Mouse (Mus musculus) intestine, embryonic 14.5 days (tissue): ENCODE measurements around the gene Lix1. TPM values are rescaled to one million over a fixed set of nuclear protein-coding genes. Genes with fewer than 3 reads are reported as not detected.

Experiments used
- ATAC-seq: fragments of 200-750 bp; cut with Nextera tagmentation; replicated peaks from 2 replicates; pipeline ENCODE4 v1.8.0; 2017; ENCODE audit warnings: low read depth, moderate number of reproducible peaks, moderate TSS enrichment, moderate library complexity; ENCODE audit not compliant: low FRiP score, low TSS enrichment
- DNase-seq: peaks from one replicate; pipeline ENCODE4 v3.0.0-alpha.2; 2018; ENCODE audit warnings: low spot score
- H3K27ac ChIP-seq: fragments of 300-500 bp; sonication (generic); 2 replicates; pipeline ENCODE4 v1.5.1; 2014; ENCODE audit warnings: low read depth, mild to moderate bottlenecking, control low read depth
- H3K27me3 ChIP-seq: fragments of 300-500 bp; sonication (generic); replicated peaks from 2 replicates; pipeline ENCODE4 v1.6.1; 2014; ENCODE audit warnings: low read length, control low read depth; ENCODE audit not compliant: control insufficient read depth, insufficient read depth
- H3K36me3 ChIP-seq: fragments of 300-500 bp; sonication (generic); 2 replicates; pipeline ENCODE4 v1.6.1; 2014; ENCODE audit warnings: low read length, control low read depth; ENCODE audit not compliant: control insufficient read depth, insufficient read depth
- H3K4me1 ChIP-seq: fragments of 300-500 bp; sonication (generic); replicated peaks from 2 replicates; pipeline ENCODE4 v1.6.1; 2014; ENCODE audit warnings: low read length, control low read depth, mixed read lengths; ENCODE audit not compliant: control insufficient read depth, insufficient read depth
- H3K4me2 ChIP-seq: fragments of 300-500 bp; sonication (generic); 2 replicates; pipeline ENCODE4 v1.6.1; 2014; ENCODE audit warnings: low read length
- H3K4me3 ChIP-seq: fragments of 300-500 bp; sonication (generic); 2 replicates; pipeline ENCODE4 v1.5.1; 2014; ENCODE audit warnings: low read depth, low read length, control low read depth, mixed read lengths
- H3K9ac ChIP-seq: fragments of 300-500 bp; sonication (generic); 2 replicates; pipeline ENCODE4 v1.6.1; 2014; ENCODE audit warnings: mild to moderate bottlenecking, low read length
- H3K9me3 ChIP-seq: fragments of 300-500 bp; sonication (generic); 2 replicates; pipeline ENCODE4 v1.6.1; 2016; ENCODE audit warnings: low read length, control low read depth; ENCODE audit not compliant: control insufficient read depth
- WGBS: fragments of 180-500 bp; shearing (Covaris S2); extraction: QIAGEN DNeasy Blood & Tissue Kit; methylation state at CpG from one replicate; pipeline ENCODE4 v1.1.7; 2014; 5-methylcytosine and 5-hydroxymethylcytosine counted together
- polyA plus RNA-seq: library from polyadenylated mRNA; unstranded; fragments of >200 nt; fragmentation: Nextera tagmentation; extraction: Ambion mirVana; gene quantifications from 2 replicates; pipeline ENCODE4 v1.2.1, GENCODE M21; 2014

Gene Lix1
- polyA plus RNA-seq: 4.1 and 5.8 TPM in 2 replicates

GRCm38 (mm10) chr17:17402222-17403004 is at the start of gene Lix1:
Gene Lix1 (plus strand): TSS chr17:17402672.
- Histone ChIP-seq H3K4me1 (peaks cover 12% of the 10 kb centered on the region; the same call in 1 of the 2 replicates), H3K27me3 (no peaks in the 10 kb centered on the region), H3K9ac (peak within 1 kb of the TSS; percentile 20; the same call in 1 of the 2 replicates), H3K9me3 (no peaks in the 10 kb centered on the region), H3K27ac (no peak within 1 kb of the TSS), H3K36me3 (no peaks in the 10 kb centered on the region), H3K4me3 (peak within 1 kb of the TSS; percentile 16; the same call in 1 of the 2 replicates), H3K4me2 (peak within 1 kb of the TSS; percentile 39)
- WGBS: 32% methylated on average over 6 of the region's 6 CpGs
- DNase-seq: peak; percentile 60
- ATAC-seq: no peak

- Histone ChIP-seq H3K4me1 (0 out of 2 replicates have a peak, but pooled peaks cover 7% of the 10 kb centered on the region), H3K9ac (peak overlapping the region; percentile 87), H3K9me3 (no peaks in the 10 kb centered on the region), H3K36me3 (peaks cover 11% of the 10 kb centered on the region), H3K27me3 (no peaks in the 10 kb centered on the region), H3K4me3 (peak overlapping the region; percentile 75), H3K27ac (peak overlapping the region; percentile 89), H3K4me2 (peak overlapping the region; percentile 72)
- DNase-seq (no peak), ATAC-seq (no peak)
- 3% methylated on average over 6 of the region's 6 CpGs for WGBS
Observed at GRCm38 (mm10) chr17:17373550-17373917, 28.9 kb upstream of the Lix1 start.

GRCm38 (mm10) chr17:17373918-17374910 is 28.3 kb upstream of the Lix1 start, which contains the start of gene Riok2:
Gene Riok2 (plus strand): TSS chr17:17374309.
- under 1% methylated on average over 48 of the region's 48 CpGs for WGBS
- 0 out of 2 replicates have a peak, but pooled peaks cover 7% of the 10 kb centered on the region for H3K4me1 ChIP-seq
- H3K27me3 ChIP-seq: no peaks in the 10 kb centered on the region
- DNase-seq (peak; percentile 97), ATAC-seq (peak; percentile 96)
- H3K27ac ChIP-seq: peak within 1 kb of the TSS; percentile 89
- peak within 1 kb of the TSS; percentile 87 for H3K9ac ChIP-seq
- peak within 1 kb of the TSS; percentile 72 for H3K4me2 ChIP-seq
- H3K4me3 ChIP-seq: peak within 1 kb of the TSS; percentile 75
- H3K36me3 ChIP-seq: peaks cover 17% of the 10 kb centered on the region
- no peaks in the 10 kb centered on the region for H3K9me3 ChIP-seq

GRCm38 (mm10) chr17:17375581-17375980 is 26.9 kb upstream of the Lix1 start:
- Histone ChIP-seq H3K9ac (peak overlapping the region; percentile 87; the same call in 1 of the 2 replicates), H3K4me2 (peak overlapping the region; percentile 72), H3K36me3 (peaks cover 22% of the 10 kb centered on the region), H3K4me1 (0 out of 2 replicates have a peak, but pooled peaks cover 7% of the 10 kb centered on the region), H3K27ac (no peak overlapping the region), H3K27me3 (no peaks in the 10 kb centered on the region), H3K4me3 (peak overlapping the region; percentile 75), H3K9me3 (no peaks in the 10 kb centered on the region)
- WGBS: 87% methylated on average over 3 of the region's 3 CpGs
- DNase-seq: no peak
- ATAC-seq: no peak

GRCm38 (mm10) chr17:17383703-17384102 is 18.8 kb upstream of the Lix1 start:
- no peaks in the 10 kb centered on the region for H3K4me1 ChIP-seq
- H3K9me3 ChIP-seq: no peaks in the 10 kb centered on the region
- no peak overlapping the region for H3K4me2 ChIP-seq
- H3K36me3 ChIP-seq: peaks cover 80% of the 10 kb centered on the region
- H3K4me3 ChIP-seq: no peak overlapping the region
- WGBS: 93% methylated on average over 4 of the region's 4 CpGs
- ATAC-seq (no peak), DNase-seq (no peak)
- no peak overlapping the region for H3K27ac ChIP-seq
- no peak overlapping the region for H3K9ac ChIP-seq
- no peaks in the 10 kb centered on the region for H3K27me3 ChIP-seq

- ATAC-seq (no peak), DNase-seq (no peak)
- no peaks in the 10 kb centered on the region for H3K4me1 ChIP-seq
- H3K4me2 ChIP-seq: no peak overlapping the region
- H3K4me3 ChIP-seq: no peak overlapping the region
- no peak overlapping the region for H3K27ac ChIP-seq
- 97% methylated on average over 3 of the region's 3 CpGs for WGBS
- peaks cover 81% of the 10 kb centered on the region for H3K36me3 ChIP-seq
- no peak overlapping the region for H3K9ac ChIP-seq
- no peaks in the 10 kb centered on the region for H3K27me3 ChIP-seq
- H3K9me3 ChIP-seq: no peaks in the 10 kb centered on the region
Observed at GRCm38 (mm10) chr17:17384502-17384901, 18.0 kb upstream of the Lix1 start.

- no peak for DNase-seq
- no peak overlapping the region for H3K27ac ChIP-seq
Observed at GRCm38 (mm10) chr17:17386117-17386516, 16.4 kb upstream of the Lix1 start.

GRCm38 (mm10) chr17:17391823-17392222 is 10.6 kb upstream of the Lix1 start:
- H3K36me3 ChIP-seq: peaks cover 57% of the 10 kb centered on the region
- H3K9ac ChIP-seq: no peak overlapping the region
- H3K27me3 ChIP-seq: no peaks in the 10 kb centered on the region
- no peaks in the 10 kb centered on the region for H3K4me1 ChIP-seq
- H3K4me3 ChIP-seq: no peak overlapping the region
- no peak for DNase-seq
- no peak overlapping the region for H3K27ac ChIP-seq
- no peak for ATAC-seq
- H3K9me3 ChIP-seq: no peaks in the 10 kb centered on the region
- H3K4me2 ChIP-seq: no peak overlapping the region
- 93% methylated on average over 4 of the region's 4 CpGs for WGBS

More at GRCm38 (mm10) chr17:17386117-17386516, 16.4 kb upstream of the Lix1 start:
- H3K4me3 ChIP-seq: no peak overlapping the region
- ATAC-seq: no peak
- WGBS: 89% methylated on average over 2 of the region's 2 CpGs
- no peaks in the 10 kb centered on the region for H3K9me3 ChIP-seq
- no peaks in the 10 kb centered on the region for H3K27me3 ChIP-seq
- no peak overlapping the region for H3K4me2 ChIP-seq
- no peaks in the 10 kb centered on the region for H3K4me1 ChIP-seq
- H3K9ac ChIP-seq: no peak overlapping the region
- H3K36me3 ChIP-seq: peaks cover 82% of the 10 kb centered on the region
